Mouse (Mus musculus): ENCODE data around the gene Eif4a1. TPM values are rescaled to one million over a fixed set of nuclear protein-coding genes. Genes with fewer than 3 reads are reported as not detected.

The Eif4a1 gene
- total RNA-seq, 2 experiments from 2014 or later, result 236 to 287 TPM

DNA sequence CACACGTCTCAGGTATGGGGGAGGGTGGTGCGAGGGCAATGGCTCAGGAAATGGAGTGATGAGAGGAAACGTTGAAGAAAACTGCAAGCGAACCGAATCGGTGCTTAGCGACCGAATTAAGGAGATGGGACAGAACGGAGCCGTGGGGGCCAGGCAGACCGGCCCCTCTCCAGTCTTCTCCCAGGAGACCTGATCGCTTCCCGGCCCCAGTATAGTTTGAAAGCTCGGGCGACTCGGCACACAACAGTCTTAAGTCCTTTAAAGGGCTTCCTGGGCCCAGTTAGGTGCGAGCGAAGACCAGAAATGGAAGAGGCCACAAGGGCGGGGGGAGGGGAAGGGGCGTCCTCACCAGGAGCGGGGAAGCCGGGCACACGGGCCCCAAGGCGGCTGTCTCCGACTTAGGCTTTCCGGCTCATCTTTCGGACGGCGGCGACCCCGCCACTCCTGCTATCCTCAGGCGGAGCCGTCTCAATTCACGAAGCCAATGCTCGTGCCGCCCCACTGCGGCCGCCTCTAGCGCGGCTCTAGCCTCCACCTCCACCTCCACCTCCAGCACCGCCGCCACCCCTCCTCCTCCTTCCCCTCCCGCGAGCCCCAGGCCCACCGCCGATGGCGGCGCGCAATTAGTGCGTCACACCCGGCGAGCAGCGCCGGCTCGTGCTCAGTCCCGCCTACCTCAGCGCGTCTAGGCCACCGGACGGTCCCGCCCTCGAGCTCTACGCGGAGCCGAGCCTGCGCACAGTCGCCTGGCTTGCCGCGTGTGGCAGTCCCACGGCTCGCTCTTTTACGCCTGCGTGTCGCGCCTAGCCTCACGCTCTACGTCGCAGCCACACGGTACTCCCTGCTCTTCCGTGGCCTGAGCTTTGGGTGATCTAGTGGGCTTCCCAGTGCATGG is 9.3 kb upstream of the Eif4a1 start, which contains the start of gene Senp3:
Gene Senp3, minus strand, starts transcription at position 771 of the 895 bp plus-strand sequence.
- DNase-seq, result peak; percentile 97 to 98
- intact Hi-C loops (cut with DNase I), result loop anchor here (2.0 to 5.0 kb wide), 2 partner anchors 73 to 196 kb away; partner anchors contain the start of gene Tmem95

DNA sequence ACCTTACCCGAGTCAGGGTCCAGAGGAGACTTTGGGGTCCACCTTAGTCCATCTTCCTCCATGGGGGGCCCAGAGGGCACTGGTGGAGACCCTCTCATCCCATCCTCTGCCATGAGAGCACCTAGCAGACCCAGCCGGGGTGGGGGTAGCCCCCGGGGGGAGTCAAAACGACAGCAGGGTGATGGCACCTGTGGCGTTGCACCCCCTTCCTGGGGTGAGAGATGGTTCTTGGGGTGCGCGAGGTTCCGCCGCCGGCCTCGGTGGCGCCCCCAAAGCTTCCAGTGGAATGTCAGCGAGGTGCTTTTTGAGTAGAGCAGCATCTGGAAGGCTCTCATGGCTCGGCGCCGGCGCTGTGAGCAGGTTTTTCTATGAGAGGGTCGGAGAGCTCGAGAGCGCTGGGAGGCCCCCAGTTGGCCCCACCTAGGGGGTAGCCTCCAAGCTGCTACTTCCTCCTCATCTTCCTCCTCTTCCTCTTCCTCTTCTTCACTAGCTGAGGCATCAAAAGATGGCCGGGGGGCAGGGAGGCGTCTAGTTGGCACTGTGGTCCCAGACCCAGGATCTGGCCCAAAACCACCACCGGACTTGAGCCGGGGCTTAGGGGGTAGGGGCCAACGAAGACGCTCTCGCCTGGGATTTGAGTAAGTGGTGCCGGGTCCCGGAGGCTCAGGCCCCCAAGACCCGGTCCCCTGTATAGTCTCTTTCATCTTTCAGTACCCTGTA is 8.1 kb upstream of the Eif4a1 start:
- intact Hi-C loops (cut with DNase I), result loop anchor here (5.0 kb wide), 1 partner anchor 197 kb away; the partner anchor contains the start of gene Tmem95
- DNase-seq, result no peak

DNA sequence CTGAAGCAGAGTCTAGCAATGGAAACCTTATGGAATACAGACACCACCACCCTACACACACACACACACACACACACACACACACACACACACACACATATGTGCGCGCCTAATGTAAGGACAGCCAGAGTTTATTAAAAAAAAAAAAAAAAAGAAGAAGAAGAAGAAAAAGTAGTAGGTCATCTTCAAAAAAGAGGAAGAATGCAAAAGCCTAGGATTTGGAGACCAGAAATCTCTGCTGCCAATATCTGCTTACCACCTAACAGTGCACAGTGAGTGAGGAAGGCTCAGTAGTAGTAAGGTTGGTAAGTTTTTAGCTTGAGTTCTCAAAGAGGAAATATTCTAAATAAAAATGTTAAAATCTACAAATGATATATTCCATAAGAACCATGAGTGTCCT is 6.9 kb upstream of the Eif4a1 start:
- DNase-seq, result no peak
- intact Hi-C loops (cut with DNase I), result no loop called here

DNA sequence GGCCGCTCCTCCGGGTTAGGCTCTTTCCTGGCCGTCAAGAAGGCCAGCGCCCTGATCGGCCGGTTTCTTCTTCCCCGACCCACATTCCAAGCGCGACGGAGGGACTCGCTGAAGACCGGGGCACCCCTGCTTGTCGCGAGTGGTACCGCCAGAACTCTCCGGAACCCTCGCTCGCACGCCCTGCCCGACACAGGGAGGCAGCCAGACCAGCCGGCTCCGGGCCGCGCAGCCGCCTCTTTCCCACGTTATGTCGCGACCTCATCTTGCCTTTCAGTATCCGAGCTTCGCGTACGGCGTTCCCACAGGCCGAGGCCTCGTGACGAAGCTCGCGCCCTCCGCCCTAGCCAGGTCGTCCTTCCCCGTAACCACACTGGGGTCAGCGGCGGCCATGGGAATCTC is 498 bp downstream of the Eif4a1 start:
- no peak for DNase-seq
- intact Hi-C loops (cut with DNase I), result loop anchor here (5.0 kb wide), 1 partner anchor 311 kb away; the partner anchor contains the start of genes Ctdnep1 and Elp5

DNA sequence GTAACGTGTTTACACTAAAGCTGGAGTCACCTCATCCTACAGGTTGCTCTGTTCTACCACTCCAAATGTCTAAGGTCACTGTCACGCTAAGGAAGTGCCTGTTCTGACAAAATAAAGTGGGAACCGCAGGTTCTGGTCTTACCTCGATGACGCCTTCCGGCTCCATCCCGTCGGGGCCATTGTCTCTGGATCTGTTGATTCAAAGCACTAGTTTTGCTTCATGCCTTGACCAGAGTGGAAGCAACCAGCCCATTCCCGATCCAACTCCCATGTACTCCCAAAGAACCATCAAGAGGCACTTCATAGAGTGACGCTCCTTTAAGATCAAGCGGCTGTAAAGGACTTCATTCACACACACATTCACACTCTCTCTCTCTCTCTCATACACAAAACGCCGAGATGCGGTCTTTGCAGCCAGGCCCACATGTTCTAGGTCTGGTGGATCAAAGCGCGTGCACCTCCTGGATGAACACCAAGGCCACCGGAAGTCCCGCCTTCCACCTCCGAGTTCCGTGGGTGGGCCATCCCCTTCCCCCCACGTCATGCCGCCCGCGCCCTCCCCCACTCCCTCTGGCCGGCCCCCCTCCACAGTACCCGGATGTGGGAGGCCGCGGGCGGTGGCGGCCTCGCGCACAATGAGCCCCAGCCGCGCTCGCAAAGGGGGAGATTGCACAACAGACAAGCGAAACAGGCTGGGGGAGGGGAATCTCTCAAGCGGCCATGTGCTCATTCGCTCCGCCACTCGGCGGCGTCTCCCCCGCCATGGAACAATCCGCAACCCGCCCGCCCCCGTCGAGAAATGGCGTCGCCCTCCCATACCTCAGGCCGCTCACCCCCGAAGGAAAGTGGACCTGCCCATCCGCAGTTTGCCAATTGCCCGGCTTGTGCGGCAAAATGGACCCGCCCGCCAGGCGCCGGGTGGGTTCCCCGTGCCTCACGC is 1.2 kb downstream of the Eif4a1 start:
- intact Hi-C loops (cut with DNase I), result loop anchor here (5.0 kb wide), 1 partner anchor 311 kb away; the partner anchor contains the start of genes Ctdnep1 and Elp5
- DNase-seq, result peak; percentile 96 to 97

DNA sequence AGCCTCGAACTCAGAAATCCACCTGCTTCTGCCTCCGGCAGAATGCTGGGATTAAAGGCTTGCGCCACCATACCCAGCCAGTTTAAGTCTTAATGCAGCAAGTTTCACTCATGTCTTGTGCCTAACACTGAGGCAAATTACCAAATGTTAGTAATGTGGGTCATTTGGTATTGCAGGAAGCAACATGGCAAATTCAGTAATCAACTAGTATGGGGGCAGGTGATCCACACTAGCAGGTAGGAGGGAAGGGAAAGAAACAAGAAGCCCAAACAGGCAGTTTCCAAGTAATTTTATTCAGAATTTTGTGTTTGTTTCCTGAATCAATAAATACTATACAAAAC is 5.6 kb downstream of the Eif4a1 start:
- DNase-seq, result no peak
- intact Hi-C loops (cut with DNase I), result no loop called here

DNA sequence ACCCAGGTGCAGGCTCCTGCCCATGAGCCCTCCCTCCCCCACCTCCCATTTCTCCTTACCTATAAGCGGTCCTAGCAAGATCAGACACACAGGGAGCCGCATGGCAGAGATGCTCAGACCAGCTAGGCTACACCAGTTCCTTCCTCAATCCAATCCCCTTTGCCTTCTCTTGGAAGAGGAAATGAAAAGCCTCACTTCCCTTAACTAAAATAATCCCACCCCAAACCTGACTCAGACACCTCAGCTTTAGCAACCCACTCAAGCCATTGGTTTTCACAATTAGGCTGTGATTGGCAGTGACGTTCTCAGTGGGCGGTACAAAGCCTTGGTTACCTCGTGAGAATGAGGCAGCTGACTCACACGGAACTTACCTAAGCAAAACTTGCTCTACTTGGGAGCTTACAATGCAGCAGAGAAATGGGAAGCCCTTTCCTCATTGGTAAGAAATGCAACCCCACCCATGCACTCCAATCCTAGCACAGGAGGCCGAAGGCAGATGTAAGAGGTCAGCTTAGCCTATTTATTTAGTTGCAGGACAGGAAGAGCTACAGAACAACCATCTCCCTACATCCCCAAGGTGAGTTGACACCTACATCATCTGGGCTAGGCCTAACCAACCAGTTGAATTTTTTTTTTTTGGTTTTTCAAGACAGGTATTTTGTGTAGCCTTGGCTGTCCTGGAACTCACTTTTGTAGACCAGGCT is 6.1 kb downstream of the Eif4a1 start, which contains the start of gene Cd68:
Gene Cd68, minus strand, starts transcription at position 193 of the 704 bp plus-strand sequence.
- DNase-seq, result no peak
- intact Hi-C loops (cut with DNase I), result no loop called here

DNA sequence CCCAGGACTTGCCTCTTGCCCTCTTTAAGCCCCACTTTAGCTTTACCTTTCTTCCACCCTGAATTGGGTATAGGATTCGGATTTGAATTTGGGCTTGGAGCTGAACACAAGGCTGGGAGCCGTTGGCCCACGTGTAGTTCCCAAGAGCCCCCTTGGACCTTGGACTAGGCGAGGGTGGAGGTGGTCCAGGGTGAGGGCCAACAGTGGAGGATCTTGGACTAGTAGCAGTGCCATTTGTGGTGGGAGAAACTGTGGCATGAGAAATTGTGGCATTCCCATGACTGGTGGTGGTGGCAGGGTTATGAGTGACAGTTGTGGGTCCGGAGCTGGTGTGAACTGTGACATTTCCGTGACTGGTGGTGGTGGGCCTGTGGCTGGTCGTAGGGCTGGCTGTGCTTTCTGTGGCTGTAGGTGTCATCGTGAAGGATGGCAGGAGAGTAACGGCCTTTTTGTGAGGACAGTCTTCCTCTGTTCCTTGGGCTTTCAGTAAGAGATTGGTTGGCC is 6.7 kb downstream of the Eif4a1 start:
- no peak for DNase-seq
- intact Hi-C loops (cut with DNase I), result no loop called here

DNA sequence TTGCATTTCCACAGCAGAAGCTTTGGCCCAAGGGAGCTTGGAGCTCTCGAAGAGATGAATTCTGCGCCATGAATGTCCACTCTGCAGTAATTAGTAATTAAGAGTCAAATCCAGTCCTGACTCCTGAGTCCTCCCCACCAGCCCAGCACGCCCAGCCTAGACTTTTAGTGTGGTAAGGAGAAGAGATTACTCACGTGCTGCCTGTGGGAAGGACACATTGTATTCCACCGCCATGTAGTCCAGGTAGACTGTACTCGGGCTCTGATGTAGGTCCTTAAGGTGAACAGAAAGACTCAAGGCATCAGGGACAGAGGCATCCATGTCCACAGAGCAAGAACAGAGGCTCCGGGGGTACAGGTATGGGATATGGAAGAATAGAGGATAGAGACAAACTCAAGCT is 7.4 kb downstream of the Eif4a1 start:
- no peak for DNase-seq
- intact Hi-C loops (cut with DNase I), result no loop called here

DNA sequence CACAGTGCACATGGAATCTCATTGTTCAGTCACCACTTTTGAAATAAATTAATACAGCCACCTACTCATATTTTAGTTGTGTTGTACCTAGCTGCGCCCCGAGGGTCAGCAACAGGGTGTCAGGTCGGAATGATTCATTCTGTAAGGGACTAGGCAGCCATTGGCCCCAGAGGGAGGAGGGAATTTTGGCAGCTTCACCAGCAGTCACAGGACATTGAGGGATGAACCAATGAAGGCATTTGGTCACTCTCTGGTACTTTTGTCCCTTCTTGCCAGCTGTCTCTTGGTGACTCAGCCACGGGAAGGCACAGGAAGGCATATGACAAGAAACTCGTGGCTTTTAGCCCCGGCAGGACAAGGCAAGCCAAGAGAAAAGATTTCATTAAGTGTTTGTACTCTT is 8.4 kb downstream of the Eif4a1 start:
- DNase-seq, result no peak
- intact Hi-C loops (cut with DNase I), result no loop called here

DNA sequence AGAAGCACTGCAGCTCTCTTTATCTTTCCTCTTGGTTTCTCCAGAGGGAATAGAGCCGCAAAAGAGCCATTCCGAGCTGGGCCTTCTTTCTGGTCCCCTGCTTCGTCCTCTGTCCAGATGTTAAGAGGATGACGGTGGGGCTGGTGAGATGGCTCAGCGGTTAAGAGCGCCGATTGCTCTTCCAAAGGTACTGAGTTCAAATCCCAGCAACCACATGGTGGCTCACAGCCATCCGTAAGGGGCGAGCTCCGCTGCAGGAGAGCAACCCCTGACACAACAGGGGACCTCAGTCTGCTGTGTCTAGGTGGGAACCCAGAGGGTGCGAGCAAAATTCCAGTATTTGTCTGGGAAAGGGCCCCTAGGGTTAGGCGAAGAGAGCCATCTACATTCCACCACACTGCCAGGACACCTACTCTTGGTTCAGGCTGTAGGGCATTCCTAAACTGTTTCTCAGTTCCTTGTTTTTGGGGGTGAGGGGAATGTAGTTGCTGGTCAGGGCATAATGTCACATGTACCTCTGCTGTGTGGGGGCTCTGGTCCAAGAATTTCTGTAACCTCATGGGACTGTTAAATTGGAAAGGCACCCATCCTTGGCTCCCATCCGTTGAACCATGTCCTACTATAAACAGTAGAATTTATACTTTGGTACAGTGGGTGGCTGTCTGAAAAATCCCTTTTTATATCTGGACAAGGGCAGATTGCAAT is 9.1 kb downstream of the Eif4a1 start:
- intact Hi-C loops (cut with DNase I), result no loop called here
- DNase-seq, result no peak

DNA sequence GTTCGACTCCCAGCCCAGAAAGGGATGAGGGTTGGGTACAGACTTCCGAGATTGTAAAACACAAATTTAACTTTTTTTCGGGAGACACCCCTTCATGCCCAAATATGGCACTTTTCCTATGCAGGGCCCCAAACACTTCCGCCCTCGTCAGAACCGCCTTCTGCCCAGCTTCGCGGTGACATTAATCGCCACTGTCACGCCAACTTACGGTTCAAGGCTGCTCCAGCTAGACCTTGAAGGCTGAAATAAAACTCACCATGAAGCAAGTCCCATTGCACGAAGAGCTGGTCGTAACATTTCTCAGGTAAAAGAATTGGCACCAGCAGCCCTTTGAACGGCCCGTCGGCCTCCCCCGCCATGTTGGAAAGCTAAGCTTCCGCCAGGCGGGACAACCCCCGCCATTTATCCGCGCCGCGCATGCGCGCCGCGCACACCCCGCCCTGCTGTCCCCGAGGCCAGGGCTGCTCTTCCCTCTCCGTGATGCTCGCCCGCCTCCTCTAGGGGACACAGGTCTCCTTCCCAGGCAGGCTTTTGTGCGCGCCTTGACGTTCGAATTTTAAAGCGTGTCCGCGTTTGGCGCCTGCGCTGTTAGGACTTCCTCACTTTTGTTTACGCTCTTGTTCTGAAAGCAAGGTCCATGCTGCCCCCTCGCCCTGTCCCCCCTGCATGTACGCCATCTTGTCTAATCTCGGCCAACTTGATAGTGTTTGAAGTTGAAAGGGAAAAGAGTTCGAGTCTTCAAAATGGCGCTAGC is 9.8 kb downstream of the Eif4a1 start, which contains the start of gene Mpdu1:
Gene Mpdu1, minus strand, starts transcription at position 430 of the 754 bp plus-strand sequence.
- intact Hi-C loops (cut with DNase I), result no loop called here
- DNase-seq, result peak; percentile 93 to 95

DNA sequence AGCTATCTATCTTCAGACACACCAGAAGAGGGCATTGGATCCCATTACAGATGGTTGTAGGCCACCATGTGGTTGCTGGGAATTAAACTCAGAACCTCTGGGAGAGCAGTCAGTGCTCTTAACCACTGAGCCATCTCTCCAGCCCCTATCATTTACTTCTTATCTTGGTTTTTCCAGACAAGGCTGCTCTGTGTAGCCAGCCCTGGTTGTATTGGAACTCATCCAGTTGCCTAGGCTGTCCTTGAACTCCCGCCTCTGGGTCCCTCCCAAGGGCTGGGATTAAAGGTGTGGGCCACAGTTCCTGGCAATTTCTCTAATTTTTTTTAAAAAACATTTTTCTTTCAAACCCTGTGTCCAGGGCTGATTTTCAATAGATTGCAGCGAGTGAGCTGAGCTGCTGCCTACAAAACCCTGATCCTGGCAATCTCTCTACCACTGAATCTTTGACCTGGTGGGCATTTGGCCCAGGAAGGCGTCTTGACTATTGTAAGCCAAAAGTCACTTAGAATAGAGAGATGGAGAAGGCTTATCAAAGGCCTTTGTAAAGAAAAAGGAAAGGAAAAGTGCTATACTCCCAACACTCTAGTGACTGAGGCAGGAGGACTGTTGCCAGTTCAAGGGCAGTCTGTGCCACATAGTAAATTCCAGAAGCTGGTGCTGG is 10.9 kb downstream of the Eif4a1 start:
- intact Hi-C loops (cut with DNase I), result no loop called here
- no peak for DNase-seq

DNA sequence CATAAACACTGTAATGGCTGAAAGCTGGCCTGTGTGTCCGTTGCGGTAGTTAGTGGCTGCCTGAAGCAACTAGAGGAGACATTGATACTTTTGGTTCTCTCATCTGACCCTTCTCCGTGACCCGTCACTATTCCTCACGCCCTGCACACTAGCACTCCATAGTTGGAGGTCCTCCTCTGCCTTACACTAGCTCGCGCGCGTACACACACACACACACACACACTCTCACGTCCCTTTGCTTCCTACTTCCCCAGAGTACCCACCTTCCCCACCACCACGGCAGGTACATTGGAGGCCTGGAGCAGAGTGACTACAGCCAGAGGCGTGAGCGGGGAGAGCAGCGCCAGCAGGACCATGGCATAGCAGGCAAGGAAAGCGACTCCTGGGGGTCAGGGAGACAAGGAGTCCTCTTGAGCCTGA is 14.8 kb downstream of the Eif4a1 start:
- intact Hi-C loops (cut with DNase I), result no loop called here
- no peak for DNase-seq

DNA sequence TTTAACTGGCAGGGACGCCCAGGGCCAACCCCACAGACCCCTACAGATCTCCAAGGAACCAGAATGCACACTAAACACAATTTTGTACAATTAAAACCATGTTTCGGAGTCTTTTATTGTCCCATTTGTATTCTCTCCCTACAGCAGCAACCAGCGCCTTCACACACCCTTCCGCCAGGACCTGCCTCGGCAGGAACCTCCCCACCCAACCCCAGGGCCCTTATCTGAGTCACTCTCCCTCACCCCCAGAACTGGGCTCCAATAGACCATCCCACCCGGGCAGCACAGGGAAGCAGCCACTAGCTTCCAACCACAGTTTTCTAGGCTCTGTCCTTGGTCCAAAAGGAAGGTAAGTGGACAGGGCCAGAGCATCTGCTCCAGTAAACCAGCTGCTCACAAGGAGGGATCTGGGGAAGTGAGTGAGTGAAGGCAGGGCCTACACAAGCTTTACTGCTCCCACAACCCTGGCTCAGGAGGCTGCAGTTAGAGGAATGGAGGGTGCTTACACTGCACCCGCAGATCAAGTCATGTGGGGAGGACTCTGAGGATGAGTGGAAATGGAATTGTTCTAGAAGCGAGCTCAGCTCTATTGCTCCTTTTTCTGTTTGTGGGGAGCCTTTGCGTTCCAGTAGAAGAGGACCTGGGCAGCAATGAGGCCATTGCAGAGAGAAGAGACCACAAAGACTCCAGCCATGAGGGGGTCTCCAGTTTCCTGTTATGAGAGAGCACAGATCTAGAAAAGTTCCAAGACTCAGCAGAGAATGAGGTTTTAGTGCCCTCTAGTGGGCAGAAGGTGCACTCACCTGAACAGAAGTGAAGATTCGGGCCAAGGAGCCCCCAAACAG is 15.4 kb downstream of the Eif4a1 start:
- intact Hi-C loops (cut with DNase I), result no loop called here
- DNase-seq, result peak in 1 of 2 experiments; percentile 56

DNA sequence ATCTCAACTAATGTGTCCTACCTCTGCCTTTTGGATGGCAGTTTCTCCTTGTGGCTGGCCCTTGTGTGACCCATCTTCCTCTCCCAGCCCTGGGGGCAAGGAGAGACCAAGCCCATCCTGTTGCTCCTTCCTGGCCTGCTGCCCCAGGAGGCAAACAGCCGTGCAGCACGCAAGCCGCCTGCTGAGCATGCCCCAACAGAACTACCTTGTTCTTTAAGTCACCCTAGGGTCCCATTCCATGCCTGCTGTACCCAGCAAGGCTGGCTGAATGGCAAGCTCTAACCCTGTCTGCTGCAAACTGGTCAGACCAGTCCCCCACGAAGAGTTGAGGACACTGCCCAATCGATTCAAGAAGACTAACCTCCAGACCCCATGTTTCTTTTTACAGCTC is 16.2 kb downstream of the Eif4a1 start:
- intact Hi-C loops (cut with DNase I), result no loop called here
- no peak for DNase-seq

All from heart, postnatal 14 days (tissue).